Mouse (Mus musculus) frontal cortex, postnatal 10 days (tissue): ENCODE data around the gene Wnt7b.

Experiments
- DNase-seq, 2 experiments: peaks; one replicate each; pipeline ENCODE4 v3.0.0; 2022; ENCODE audit warnings: low spot score in 2 of 2, mixed read lengths in 1 of 2

The Wnt7b gene

DNA sequence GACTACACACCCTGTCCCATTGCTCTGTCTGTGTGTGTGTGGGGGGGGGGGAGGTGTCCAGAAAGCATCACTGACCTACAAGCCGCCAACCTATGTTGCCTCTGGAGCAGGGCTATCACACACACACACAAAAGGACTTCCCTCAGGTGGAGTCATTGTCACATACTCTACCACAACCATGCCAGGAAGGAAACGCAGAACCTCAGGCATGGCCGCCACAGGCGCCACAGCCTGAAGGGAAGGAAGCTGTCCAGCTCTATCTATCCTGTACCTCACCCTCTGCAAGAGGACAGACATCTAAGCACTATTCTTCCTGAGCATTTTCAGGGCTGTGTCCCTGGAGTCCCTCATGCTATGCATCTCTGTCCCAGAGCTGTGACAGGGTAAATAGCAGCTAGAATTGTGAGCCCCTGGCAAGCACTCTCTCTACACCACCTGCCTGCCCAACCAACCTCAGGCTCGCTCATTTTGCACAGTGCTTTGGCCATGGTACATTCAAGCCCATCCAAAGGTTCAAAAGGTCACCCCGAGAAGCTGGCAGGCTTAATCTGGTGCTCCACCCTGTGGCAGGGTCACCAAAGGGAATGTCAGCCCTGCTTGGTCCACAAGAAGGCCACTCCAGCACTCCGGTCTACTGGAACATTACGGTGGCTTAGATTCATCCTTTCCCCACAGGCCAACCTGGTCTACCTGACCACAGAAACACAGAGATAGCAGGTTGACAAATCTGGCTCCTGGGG, 12.1 kb downstream of the Wnt7b start:
- DNase-seq: no peak

DNA sequence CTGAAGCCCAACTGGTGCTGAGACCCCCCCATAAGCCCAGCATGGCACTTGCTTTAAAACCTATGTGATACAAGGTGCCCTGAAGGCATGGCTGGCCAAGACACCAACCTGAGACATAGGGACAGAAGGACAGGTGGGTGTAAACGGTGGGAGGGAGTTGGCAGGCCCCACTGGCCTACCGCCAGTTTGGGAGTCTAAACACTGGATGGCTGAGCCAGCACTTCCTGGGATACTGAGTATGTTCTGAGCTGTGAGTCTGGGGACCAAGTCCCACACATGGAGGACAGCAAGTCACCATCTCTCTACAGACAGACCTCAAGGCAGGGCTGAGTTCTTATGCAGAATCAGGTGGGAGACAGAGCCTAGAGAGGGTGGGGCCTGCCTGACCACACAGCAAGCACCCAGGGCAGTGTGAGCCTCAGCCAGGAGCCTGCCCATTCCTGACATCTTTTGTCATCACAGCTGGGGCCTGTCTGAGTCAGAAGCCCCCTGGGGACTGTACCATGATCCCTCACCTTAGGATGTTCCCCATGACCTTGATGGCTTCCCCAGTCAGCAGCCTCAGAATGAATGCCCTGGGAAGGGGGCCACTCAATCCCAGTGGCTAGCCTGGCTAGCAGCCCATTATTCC, 13.0 kb downstream of the Wnt7b start:
- peak in 1 of 2 experiments; percentile 27 for DNase-seq

DNA sequence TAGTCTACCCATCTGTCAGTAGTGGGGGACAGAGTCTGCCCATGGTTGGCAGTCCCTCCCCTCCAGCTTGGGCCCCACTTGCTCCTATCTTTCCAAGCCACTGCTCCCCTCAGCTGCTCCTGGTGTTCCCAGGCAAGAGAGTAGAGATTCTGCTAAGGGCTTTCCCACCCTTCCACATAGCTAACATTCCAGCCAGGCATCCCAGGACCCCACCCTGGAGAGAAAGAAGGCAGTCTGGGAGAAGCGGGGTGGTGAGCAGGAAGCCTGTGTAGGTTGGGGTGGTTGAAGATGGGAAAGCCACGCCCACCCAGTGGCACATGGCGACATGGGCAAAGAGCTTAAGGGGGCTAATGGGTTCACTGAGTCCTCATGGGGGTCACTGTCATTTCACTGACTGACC, 13.9 kb downstream of the Wnt7b start:
- DNase-seq: no peak

DNA sequence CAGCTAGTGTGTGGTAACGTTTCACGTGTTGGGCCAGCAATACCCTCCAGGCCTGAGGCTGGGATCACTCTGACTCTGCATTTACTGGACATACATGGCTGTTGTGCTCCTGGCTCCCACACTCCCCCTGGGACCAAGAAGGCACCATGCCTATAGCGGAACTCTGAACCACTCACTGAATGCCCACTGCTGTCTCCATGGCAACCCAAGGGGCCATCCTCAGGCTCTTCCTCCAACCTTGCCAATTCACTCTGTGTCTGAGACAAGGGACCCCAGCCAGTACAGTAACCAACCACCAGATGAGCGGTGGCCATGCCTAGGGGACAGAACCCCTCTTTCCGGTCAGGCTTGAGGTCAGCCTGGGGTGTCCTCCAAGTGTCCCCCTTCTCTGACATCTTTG, 17.3 kb downstream of the Wnt7b start:
- DNase-seq: no peak

DNA sequence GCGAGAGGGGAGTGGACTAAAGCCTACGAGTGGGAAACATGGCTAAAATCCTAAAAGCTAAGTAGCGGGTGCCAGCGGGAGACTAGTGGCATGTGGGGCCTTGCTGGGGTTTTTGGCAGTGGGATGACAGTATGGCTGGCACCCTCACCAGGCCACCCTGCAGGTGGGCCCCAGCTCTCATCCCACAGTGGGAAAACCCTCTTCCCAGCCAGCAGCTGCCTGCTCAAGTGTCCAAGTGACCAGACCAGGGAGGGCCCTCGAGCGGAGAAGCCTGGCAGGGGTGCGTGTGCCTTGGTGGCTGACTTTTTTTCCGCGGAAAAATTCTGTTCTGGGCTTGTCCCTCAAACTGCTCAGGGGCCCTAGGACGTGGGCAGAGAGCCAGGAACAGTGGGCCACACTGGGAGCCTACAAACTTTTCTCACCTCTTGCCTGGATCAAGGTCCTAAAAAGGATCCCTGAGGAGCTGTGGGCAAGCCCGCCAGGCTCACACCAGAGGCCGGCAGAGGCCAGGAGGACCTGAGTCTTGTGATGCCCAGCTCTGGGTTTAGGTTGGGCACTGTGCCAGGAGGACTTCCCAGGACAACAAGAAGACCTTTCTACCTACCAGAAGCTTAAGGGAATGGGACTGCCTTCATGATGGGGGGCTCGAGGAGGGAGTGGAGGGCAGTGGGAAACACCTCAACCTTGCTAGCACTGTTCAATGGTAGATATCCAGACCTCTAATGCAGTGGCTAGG, 18.1 kb downstream of the Wnt7b start:
- DNase-seq: no peak

DNA sequence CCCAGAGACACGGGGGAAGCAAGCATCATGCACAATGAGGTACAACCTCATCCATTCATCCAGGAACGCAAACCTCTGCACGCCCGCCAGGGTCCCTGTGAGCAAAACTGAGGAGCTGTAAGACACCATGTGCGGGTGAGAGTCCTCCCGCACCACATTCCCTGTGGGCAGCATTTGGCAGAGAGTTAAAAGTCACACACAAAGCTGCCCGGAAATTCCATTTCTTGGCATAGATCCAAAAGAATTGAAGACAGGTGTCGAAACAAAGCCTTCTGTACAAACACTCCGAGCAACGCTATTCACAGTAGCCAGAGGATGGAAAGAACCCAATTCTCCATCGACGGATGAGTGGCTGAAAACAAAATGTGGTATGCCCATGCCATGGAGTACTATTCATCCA, 20.3 kb downstream of the Wnt7b start:
- DNase-seq: no peak

DNA sequence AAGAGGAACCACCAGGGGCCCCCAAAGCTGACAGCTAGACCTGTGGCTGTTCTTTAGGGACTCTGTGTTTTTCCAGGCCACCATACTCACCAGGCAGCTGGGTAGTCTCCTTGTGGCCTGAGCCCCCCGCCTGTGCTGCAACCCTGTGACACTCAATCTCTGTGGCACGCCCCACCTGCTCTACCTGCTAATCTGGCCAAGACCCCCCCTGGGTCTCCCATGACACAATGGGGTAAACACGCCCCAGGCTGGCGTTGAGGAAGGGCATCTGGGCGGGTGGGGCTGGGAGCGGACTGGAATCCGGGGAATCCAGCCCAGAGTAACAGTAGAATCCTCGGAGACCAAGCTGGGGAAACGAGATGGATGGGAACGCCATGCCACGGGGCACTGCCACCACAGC, 21.4 kb downstream of the Wnt7b start:
- DNase-seq: no peak

DNA sequence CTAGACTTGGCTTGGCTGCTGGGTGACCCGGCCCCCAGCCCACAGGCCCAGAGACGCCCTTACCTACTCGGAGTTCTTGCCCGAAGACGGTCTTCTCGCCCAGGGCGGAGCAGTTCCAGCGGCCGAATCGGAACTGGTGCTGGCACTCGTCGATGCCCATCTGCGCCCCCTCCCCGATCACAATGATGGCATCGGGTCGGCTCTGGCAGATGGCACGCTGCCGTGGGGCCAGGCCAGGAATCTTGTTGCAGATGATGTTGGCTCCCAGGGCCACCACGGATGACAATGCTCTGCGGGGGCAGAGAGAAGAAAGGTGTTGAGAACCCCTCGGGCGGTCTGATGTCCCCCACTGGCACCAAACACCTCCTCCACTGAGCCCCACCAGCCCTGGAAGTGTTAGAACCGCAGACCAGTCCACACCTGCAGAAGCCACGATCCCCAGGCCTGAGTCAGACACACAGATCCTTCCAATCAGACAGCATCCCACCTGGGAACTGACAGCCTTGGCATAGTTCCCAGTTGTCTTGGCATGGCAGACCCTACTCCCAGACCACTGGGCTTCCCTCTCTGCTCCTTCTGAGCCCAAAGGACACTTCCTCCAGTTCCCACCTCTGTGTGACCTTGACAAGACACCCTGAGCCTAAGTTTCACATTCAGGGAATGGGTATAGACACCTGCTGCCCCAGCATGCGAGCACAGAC, 23.3 kb downstream of the Wnt7b start:
- DNase-seq: no peak

DNA sequence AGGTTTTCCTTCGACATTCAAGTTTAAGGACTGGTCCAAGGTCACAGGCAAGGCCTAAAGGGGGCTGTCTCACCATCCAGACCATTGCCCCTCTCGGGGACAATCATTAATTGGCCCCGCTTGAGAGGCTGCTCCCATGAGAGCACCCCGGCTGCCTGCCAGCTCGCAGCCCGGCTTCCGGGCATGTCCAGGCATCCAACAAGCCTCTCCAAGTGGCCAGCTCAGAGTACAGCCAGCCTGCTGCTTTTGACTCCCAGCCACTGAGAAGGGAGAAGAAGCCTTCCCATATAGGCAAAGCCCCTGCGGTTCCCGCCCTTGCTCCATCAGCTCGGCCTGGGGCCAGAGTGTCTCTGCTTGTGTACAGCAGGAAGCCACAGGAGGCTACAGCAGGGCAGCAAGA, 26.5 kb downstream of the Wnt7b start:
- peak in 1 of 2 experiments; percentile 34 for DNase-seq

DNA sequence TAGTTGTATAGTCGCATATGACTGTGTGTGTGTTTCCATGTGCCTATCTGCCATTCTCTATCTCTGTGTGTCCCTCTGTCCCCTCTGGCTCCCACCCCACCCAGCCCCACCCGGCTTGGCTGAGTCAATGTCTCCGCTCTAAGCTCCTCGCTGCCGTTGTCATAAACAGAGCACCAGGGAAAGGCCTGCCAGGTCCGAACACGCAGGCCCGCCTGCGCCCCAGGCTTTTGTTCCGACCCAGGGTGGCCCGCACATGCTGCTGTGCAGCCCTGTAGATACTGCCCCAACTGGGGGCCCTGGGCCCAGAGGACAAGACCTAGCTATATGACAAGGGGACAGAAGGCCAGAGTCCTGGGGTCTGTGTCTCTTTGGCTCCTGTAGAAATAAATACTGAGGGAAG, 28.9 kb downstream of the Wnt7b start:
- no peak for DNase-seq

DNA sequence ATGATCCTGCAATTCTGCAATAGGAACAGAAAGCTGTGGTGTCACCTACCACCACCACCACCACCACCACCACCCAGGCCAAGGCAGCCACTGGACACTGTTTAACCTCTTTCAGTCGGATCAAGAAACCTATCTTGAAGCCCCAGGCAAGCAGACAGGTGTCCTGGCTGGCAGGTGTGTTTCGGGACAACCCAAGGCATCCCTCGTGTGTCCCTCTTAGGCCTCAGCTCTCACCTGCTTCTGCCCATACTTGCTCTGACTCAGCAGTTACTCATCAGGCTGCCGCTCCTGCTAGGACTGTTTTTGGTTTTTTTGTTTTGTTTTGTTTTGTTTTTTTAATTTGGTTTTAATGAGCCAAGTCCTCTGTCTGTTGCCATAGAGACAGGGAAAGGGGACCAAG, 35.8 kb downstream of the Wnt7b start:
- no peak for DNase-seq

DNA sequence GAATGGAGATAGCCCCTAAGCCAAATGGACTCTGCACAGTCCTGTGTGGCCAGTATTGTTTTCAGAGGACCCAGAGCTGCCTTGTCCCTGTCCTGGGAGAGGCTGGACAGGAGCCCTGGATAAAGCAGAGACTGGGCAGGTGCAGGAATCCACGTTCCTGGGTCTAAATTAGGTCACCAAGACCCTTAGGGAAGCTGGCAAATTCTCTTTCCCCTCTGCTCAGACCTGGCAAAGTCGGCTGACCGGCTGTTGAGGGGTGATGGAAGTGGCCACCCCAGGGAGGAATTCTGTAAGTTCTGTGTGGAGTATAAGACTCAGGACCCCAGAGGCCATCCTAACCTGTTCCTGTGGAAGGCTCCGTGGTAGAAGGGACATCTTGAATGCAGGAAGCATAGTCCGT, 36.9 kb downstream of the Wnt7b start:
- no peak for DNase-seq

DNA sequence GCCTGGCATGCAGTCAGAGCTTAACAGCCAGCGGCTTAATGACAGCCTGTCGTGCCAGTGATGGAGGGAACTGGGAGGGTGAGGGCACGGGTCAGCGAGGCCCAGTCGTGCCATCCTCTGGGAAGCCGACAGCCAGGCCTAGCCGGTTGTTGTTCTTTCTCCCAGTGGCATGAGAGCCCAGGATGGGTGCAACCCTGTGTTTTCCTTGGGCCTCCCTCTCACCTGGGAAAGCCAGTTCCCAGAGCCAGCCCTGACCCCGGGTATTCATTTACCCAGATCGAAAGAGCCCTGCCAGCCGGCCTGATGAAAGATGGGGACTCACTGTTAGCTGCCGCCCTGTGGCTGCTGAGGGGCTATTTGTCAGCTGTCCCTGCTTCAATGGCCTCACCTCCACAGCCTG, 44.1 kb downstream of the Wnt7b start:
- DNase-seq: no peak

DNA sequence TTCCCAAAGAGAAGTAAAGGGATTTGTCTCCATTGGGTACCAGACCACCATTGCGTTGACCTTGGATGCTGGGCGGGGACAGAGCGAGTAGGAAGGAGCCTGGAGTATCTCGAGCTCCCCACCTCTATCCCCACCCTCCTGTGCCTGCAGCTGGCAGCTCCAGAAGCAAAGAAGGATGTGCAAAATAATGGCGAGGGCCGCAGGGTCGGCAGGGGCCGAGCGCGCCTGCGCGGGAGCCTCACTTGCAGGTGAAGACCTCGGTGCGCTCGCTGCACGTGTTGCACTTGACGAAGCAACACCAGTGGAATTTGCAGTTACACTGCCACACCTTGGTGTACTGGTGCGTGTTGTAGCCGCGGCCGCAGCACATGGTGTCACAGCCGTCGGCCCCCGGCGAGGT, 45.1 kb downstream of the Wnt7b start:
- DNase-seq: no peak

DNA sequence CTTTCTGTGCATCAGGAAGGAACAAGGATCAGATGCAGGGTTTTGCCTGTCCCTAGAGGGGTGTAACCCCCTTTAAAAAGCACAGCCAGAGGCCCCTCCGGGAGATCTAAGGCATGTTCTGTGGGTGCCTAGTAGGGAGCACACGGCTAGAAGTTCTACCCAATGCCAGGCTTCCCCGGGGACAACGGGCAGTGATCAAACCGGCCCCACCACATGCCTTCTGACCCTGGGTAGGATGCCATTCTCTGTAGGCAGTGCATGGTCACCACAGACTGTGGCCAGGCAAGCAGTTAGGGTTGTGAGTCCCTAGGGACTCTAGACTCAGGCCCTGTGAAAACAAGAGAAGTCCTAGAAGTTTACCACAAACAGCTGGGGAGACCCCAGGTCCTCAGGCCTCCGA, 47.6 kb downstream of the Wnt7b start:
- DNase-seq: no peak

DNA sequence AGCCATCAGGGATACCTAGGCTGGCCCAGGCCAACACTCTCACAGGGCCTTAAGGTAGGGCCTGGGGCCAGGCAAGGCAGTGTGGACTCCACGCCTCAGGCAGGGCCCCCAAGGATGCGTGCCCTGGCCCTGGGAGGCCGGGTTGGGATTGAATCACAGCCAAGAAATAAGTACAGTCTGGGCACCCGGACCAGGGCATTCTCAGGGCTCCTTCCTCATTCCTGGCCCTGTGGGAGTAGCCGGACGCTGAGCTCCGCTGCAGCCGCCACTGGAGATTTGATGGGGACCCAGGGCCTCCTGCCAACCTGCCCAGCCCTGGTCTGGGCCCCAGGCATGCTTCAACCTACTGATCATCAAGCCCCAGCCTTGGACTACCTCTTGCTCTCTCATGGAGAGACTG, 48.1 kb downstream of the Wnt7b start:
- DNase-seq: no peak

DNA sequence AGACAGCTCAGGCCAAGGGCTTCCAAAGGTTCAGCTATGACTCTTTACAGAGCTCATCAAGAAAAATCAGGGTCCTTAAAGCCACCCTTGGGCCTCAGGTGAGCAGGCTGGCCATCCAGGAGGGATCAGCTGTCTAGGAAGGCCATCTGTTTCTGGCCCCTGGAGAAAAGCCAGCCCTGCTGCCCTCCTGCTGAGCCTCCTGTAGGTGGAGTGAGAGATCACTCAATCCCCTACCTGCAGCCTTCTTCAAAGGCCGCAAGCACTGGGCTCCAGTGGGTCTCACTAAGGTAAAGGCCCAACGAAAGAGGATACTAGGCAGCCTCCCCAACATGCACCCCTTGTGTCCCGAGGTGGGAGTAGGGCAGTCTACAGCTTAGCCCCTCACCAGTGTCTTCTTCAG, 50.2 kb downstream of the Wnt7b start:
- DNase-seq: no peak

DNA sequence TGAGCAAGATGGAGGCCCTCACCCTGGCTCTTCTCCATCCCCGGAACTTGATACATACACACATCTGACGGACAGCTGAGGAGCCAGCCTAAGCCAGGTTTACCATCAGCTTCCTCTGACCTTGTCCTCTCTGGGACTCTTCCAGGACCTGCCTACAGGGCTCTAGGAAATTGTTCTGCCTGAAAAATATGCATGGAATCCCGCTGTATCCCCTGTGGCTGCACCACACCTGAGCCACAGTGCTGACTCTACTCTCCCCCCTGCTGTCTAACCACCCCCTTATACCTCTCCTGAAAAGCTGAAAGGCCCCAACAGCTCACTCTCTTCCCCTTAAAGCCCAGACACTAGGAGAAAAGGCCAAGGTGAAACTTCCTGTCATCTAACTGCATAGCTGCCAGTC, 52.4 kb downstream of the Wnt7b start:
- no peak for DNase-seq

DNA sequence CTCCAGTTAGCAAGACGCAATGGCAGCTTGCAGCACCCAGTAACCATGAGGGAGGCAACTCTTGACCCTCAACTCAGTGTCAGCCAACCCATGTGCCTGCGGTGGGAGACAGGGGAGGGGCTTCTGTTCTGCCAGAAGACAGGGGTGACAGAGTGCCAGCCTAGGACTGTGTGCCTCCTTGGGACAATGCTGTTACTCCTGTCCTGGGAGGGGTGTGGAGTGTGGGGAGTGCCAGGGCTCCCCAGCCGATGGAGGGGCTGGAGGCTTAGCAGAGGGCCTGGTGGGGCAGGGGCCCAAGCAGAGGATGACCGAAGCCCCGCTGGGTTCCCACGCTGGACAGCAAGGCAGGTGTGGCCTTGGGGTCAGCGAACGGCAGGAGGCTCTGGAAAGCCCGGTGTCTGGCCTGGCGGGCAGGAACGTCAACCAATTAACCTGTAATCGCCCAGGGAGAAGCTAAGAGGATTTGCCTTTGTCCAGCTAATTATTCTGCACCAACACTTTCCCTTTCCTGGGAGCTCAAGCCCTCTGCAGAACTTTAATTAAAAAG, 57.8 kb downstream of the Wnt7b start:
- DNase-seq: no peak

DNA sequence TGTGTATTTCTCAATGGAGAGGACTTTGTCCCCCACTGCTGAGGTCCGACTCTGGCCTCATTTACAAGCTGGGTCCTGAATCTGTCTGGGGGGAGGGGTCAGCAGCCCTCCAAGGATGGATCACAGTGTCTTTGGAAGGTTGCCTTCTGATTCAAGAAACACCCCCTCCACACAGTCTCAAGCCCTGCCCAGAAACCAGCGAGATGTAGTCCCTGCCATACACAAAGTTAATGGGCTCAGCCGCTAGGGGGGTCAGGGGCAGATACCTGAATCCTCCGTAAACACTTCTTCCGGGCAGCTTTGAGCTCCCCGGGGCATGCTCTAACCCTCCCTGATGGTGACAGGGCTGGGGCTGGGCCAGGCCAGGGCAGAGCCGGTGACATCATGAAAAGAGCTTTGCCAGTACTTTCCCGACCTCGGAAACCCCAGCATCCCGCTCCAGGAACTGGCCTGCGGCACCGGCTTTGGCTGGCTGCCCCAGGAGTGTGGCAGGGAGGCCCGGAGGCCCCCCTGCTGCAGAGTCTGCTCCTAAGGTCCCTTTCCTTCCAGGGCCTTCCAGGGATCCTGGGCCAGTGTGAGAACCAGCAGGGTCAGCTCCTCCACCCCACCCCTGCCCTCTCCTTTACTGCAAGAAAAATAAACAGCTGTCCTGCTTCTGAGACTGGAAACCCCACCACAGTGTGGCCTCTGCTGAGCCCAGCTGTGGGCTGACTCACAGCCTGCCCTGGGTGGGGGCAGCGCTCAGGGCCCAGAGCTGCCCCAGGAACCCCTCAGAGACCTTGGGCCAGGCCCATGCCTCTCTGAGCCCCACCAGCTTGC, 58.9 kb downstream of the Wnt7b start:
- DNase-seq: no peak

DNA sequence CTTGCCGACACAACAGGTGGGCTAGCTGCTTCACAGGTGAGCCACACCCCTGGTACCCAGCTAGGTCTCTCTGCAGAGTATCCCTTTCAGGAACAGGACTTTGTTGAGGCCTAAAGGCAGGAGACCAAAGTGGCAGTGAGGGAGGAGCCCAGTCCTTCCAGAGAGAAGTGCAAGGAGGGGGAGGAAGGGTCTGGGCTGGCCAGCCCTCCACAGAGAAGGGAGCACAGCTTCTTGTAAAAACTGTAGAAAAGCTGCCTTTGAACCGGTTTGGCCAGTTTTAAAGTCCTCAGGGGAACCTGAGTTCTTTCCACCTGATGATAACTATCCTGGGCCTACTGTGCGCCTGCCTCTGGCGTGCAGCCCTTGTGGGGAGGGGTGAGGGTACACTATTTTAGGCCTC, 62.8 kb downstream of the Wnt7b start:
- no peak for DNase-seq
